Mouse (Mus musculus): ENCODE measurements around the gene Fam84b.
A peak's percentile ranks its signal among the peaks of the same experiment; 100 is the strongest.
"Not testable (repeated sequence)": the region's sequence is repeated elsewhere in the genome, so short reads cannot be mapped to it uniquely, and the experiment has no call there.

Gene Fam84b

GRCm38 (mm10) chr15:60853231-60853999, at the start of gene Fam84b:
Gene Fam84b (minus strand): TSS chr15:60853778.
- DNase-seq, result peak; percentile 13

DNA sequence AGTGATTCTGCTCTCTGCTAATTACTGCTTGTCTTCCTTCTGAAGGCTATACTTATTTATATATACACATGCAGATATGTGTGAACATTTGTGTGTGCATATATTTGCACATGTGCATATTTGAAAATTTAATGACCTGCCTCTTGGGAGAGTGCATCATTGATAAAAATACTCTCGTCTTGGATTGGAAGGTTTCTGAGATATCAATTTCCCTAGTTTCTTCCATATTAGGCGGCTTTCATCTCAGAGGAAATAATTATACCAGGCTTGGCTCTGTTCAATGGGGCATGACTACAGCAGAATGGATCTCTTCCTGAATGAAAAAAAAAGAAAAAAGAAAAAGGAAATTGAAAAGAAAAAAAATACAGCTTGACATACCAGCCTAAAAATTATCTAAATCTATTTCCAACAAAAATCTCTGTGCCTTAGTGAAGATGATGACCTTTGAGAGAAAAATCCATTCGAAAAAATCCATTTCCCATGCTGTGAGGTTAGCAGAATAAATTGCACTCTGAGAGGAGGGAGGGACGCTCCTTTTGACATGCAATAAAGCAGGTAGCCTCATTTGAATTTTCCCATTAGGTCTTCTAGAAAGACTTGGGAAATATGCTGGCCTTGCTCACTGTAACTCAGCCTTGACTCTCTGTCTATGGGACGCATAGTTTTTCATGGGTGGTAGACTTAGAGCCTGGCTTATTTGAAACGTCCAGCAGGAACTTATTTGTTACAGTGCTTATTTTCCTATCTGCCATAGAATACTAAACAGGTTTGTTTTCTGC, 44.8 kb upstream of the Fam84b start:
- no peak for DNase-seq

GRCm38 (mm10) chr15:60896040-60896439, 42.5 kb upstream of the Fam84b start:
- DNase-seq, result no peak

GRCm38 (mm10) chr15:60892976-60893463, 39.4 kb upstream of the Fam84b start:
- DNase-seq, result no peak

GRCm38 (mm10) chr15:60888724-60889123, 35.1 kb upstream of the Fam84b start:
- no peak for DNase-seq

GRCm38 (mm10) chr15:60875721-60876120, 22.1 kb upstream of the Fam84b start:
- DNase-seq, result no peak

DNA sequence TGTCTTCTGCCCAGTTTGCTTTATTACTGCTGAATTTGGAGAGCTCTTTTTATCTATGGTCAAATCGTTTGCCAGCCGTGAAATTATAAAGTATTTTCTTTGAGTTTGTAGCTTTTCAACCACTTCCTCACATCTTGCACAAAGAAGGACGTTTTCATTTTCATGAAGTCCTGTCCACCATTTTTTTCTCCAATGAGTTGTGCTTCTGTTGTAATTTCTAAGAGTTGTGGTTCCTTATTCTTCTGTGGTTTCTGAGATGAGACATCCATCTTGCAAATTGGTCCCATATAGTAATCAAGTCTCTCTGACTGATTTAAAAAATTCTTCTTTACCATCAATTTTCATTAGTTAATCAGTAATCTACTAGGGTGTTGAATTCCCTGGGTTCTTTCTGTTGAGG, 8.8 kb upstream of the Fam84b start:
- no peak for DNase-seq

DNA sequence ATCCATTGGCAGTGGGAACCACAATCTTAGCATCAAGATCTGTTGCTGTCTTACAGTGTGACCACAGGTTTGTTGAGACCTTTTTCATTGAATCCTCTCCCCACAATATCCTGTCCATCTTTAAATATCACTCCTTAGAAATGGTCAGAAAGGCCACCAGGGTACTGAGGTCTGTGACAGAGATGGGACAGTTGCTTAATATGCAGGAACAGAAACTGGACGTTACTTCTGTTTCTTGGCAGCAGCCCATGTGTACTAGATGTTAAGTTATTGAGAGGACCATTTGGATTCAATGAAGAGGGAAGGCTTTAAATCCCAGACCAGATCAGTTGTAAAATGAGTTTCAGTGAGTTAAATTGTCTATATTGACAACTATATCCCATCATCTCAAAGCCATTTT, 1.5 kb upstream of the Fam84b start:
- no peak for DNase-seq

- DNase-seq, result no peak
Measured at GRCm38 (mm10) chr15:60854151-60854550, 573 bp upstream of the Fam84b start.

DNA sequence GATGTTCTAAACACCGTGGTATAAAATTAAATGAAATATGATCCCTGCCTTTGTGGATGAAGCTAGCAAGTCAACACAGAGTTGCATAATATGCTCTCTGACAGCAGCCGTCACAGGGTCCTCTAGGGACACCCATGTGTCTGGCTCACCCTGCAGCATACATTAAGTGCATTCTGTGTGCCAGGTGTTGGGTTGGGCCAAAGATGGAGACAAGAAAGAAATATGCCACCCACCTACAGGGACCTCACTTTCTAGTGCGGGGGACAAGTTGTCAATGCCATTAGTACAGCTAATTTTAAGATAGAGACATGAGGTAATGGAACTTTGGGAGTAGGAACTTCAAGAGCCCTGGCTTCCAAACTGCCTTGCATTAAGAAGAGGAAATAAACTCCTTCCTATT, 4.9 kb downstream of the Fam84b start:
- DNase-seq, result no peak

DNA sequence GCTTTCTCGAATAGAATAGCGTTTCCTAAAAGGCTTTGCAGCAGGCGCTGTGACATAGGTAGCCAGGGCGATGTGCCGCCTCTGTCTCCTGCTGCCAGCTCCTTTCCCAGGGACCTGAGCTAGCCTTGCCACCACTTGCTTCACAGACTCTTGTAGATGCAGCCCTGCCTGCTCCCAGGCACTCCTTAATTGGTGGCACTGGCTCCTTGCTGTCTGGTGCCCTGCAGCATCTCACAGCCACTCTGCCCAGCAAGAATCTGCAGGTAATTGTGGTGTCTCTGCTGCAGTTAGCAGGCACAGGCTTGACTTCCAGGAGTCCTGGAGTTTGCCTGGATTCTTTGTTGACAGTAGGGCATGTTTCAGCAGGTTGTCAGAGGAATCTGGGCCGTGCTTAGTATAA, 7.3 kb downstream of the Fam84b start:
- no peak for DNase-seq

GRCm38 (mm10) chr15:60845886-60846285, 7.7 kb downstream of the Fam84b start:
- no peak for DNase-seq

DNA sequence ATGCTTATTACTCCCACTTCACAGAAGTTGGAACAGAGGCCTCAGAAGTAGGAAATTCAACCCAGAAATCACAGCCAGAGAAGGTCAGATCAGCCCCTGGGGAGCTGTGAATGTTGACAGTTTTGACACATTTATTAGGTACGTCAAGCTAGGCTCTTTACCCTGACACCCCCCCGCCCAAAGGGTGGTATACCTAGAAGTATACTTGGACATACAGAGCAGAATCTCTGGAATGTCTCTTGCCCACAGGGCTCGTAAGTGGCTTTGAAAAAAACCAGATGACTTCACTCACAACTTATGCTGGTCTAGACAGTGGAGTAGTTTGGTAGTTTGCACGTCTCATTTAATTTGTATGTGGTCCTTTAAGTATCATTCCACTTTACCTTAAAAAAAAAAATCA, 11.8 kb downstream of the Fam84b start:
- no peak for DNase-seq

- not testable (repeated sequence) for DNase-seq
Measured at GRCm38 (mm10) chr15:60841312-60841711, 12.3 kb downstream of the Fam84b start.

DNA sequence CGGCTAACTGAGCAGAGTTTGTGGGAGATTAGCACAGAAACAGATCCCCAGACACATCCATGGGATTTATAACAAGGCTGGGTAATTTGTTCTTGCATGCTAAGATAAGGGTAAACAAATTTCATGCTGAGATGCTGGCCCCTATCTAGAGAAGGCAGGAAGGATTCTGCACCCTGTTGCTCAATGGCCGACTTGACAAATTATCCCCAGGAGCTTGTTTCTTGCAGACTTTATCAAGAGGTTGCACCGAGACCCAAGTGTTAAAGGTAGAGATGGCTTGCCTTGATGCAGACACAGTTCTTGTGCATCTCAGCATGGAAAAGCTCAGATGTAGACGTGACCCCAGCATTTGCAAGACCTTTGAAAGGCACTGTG, 13.3 kb downstream of the Fam84b start:
- DNase-seq, result no peak

GRCm38 (mm10) chr15:60839539-60840295, 13.9 kb downstream of the Fam84b start:
- no peak for DNase-seq

GRCm38 (mm10) chr15:60838135-60838534, 15.4 kb downstream of the Fam84b start:
- DNase-seq, result no peak

GRCm38 (mm10) chr15:60837719-60838118, 15.9 kb downstream of the Fam84b start:
- DNase-seq, result no peak

DNA sequence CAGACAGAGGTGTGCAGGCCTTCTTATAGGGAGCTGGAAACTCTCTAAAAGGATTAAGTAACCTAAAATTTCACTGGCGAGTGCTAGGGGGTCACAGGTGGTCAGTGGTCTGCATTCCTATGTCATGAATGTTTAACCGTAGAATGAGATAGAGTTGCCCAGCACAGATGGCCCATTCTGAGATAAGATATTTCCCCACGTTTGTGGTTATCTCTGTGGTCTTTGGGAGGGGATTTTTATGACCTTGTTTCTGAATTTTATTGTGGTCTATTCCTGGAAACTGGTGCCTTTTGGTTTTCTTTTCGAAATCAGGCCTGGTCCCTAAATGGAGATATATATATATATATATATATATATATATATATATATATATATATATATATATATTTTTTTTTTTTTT, 17.3 kb downstream of the Fam84b start:
- no peak for DNase-seq

- DNase-seq, result no peak
Measured at GRCm38 (mm10) chr15:60834598-60835571, 18.7 kb downstream of the Fam84b start.

DNA sequence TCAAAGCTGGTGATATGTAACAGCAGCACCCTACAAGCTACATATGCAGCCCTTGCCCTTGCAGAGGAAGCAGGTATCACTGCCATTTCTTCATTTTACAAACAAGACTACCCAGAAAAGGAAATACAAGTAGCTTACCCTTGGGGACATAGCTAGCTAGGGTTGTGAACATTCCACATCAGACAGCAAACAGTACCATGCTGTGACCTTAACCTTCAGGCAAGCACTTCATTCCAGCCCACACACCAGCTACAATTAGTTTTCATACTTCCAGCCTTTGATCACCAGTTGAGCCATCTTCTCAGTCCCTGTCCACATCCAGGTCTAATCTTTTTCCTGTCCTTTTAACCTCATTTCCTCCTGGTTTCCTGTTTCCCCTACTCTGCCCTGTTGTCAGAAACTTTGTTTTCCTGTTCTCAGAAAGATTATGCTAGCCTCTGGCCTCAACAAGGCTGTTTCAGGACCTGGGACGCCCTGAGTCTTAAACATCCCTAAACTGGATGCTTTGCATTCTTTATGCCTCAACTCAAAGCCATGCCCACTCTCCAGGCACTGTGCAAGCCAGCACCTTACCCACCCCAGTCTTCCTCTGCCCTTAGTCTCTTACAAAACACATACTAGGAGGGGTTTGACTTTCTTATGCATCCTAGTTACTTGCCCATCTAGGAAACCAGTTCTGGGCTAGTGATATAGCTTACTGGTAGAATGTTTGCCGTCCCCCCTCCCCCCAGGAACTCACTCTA, 19.9 kb downstream of the Fam84b start:
- no peak for DNase-seq
